Mouse (Mus musculus) olfactory bulb, adult 2 months (tissue): ENCODE measurements at regions not wholly inside any gene's neighbourhood (a gene's known extent, or its start where the extent isn't known, plus 50 kb on each side); places are given as distances from the start of the nearest gene placed in this dataset.

Experiments used
- CTCF ChIP-seq: fragments of 200-500 bp; IDR thresholded peaks from 2 replicates; pipeline ENCODE4 v1.5.1; 2012; ENCODE audit warnings: low read depth, mild to moderate bottlenecking, low read length, moderate library complexity; ENCODE audit not compliant: insufficient read depth
- POLR2A ChIP-seq: fragments of 200-500 bp; IDR thresholded peaks from 2 replicates; pipeline ENCODE4 v1.6.1; 2012; ENCODE audit warnings: mild to moderate bottlenecking, low read depth, low read length, moderate library complexity; ENCODE audit not compliant: insufficient read depth

- TF ChIP-seq POLR2A (no peak), CTCF (no peak)
Observed at GRCm38 (mm10) chr3:78594305-78594704, 692.0 kb downstream of the Rapgef2 start.
